Mouse (Mus musculus) midbrain, embryonic 16.5 days (tissue): ENCODE measurements at regions not wholly inside any gene's neighbourhood (a gene's known extent, or its start where the extent isn't known, plus 50 kb on each side); places are given as distances from the start of the nearest gene placed in this dataset.
A peak's percentile ranks its signal among the peaks of the same experiment; 100 is the strongest.

Experiments
- ATAC-seq: fragments of 200-750 bp; cut with Nextera tagmentation; 2 replicates; pipeline ENCODE4 v1.8.0; 2017; ENCODE audit warnings: moderate TSS enrichment
- H3K27ac ChIP-seq: fragments of 300-500 bp; sonication (generic); 2 replicates; pipeline ENCODE4 v1.5.1; 2014; ENCODE audit warnings: mild to moderate bottlenecking, low read length, mixed read lengths
- H3K27me3 ChIP-seq: fragments of 300-500 bp; sonication (generic); 2 replicates; pipeline ENCODE4 v1.6.1; 2014; ENCODE audit warnings: low read depth, low read length, mixed read lengths; ENCODE audit not compliant: control insufficient read depth, insufficient read depth
- H3K36me3 ChIP-seq: fragments of 300-500 bp; sonication (generic); 2 replicates; pipeline ENCODE4 v1.6.1; 2014; ENCODE audit warnings: mild to moderate bottlenecking, low read length, moderate library complexity, mixed read lengths; ENCODE audit not compliant: control insufficient read depth, insufficient read depth
- H3K4me1 ChIP-seq: fragments of 300-500 bp; sonication (generic); 2 replicates; pipeline ENCODE4 v1.6.1; 2014; ENCODE audit warnings: mild to moderate bottlenecking, low read length, mixed read lengths; ENCODE audit not compliant: control insufficient read depth, insufficient read depth
- H3K4me2 ChIP-seq: fragments of 300-500 bp; sonication (generic); 2 replicates; pipeline ENCODE4 v1.6.1; 2014; ENCODE audit warnings: mild to moderate bottlenecking, low read length, mixed read lengths
- H3K4me3 ChIP-seq: fragments of 300-500 bp; sonication (generic); 2 replicates; pipeline ENCODE4 v1.5.1; 2014; ENCODE audit warnings: low read depth, mild to moderate bottlenecking, low read length, moderate library complexity, mixed read lengths
- H3K9ac ChIP-seq: fragments of 300-500 bp; sonication (generic); 2 replicates; pipeline ENCODE4 v1.6.1; 2014; ENCODE audit warnings: low read depth, low read length, mixed read lengths
- H3K9me3 ChIP-seq: fragments of 300-500 bp; sonication (generic); replicated peaks from 2 replicates; pipeline ENCODE4 v1.6.1; 2014; ENCODE audit warnings: mild to moderate bottlenecking, low read length, mixed read lengths; ENCODE audit not compliant: control insufficient read depth, poor library complexity, severe bottlenecking
- WGBS: fragments of 180-500 bp; shearing (Covaris S2); extraction: QIAGEN DNeasy Blood & Tissue Kit; methylation state at CpG from one replicate; pipeline ENCODE4 v1.1.7; 2014; 5-methylcytosine and 5-hydroxymethylcytosine counted together

DNA sequence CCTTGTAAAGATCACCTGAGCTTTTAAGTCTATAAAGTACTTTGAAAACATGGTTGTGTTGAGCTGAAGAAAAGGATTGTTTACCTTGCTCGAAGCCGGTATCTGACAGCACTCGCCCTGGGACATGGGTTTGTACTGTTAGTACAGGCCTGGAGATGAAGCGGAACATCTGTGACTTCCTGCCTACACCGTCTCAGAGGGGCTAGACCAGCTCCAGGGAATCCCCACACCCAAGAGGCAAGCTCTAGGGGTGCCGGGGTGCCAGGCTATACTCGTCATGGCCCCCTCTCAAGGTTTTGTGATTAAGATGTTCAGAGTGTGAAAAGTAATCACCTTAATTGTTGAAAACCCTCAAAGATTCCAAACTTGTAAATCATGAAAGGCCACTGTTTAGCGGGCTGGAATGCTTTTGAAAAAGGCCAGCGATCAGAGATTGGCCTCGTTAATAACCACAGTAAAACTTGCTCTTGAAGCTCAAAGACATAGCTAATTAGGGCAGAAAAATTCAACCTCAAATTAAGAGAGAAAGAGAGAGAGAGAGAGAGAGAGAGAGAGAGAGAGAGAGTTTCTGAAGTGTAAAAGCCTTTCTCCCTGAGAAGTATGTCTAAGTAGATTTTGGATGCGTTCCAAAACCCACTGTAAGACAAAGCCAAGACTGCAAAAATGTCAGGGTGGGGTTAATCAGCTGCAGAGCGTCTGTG is 202.9 kb downstream of the Mycn start:
- Histone ChIP-seq H3K27me3 (no peaks in the 10 kb centered on the region), H3K4me3 (no peak overlapping the region), H3K4me1 (peaks cover 9% of the 10 kb centered on the region), H3K4me2 (no peak overlapping the region), H3K36me3 (no peaks in the 10 kb centered on the region), H3K27ac (no peak overlapping the region), H3K9ac (no peak overlapping the region), H3K9me3 (no peaks in the 10 kb centered on the region)
- no peak for ATAC-seq
- WGBS, result 30% methylated on average over 12 of the region's 12 CpGs

DNA sequence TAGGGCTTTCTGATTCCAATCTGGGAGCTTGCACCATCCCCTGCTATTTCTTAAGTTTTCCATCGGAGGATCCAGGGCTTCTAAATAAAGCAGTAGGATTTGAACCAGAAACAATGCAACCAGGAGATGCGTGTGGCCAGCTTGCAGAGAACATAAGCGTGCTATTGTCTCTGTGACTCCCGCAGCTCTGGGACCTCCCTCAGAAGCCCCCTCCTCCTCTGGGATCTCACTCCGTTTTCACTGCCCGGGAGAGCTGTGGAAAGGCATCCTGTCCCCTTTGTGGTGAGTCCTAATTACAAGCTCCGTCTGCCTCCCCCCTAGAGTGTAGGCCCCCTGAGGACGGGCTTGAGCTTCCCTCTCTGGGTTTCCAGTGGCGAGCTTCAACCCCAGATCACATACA is 215.9 kb downstream of the Mycn start:
- Histone ChIP-seq H3K4me2 (no peak overlapping the region; the same call in 1 of the 2 replicates), H3K27ac (no peak overlapping the region), H3K9me3 (no peaks in the 10 kb centered on the region), H3K36me3 (no peaks in the 10 kb centered on the region), H3K9ac (no peak overlapping the region), H3K27me3 (no peaks in the 10 kb centered on the region), H3K4me3 (no peak overlapping the region), H3K4me1 (peaks cover 26% of the 10 kb centered on the region)
- ATAC-seq, result no peak
- WGBS, result 4% methylated on average over 9 of the region's 9 CpGs

DNA sequence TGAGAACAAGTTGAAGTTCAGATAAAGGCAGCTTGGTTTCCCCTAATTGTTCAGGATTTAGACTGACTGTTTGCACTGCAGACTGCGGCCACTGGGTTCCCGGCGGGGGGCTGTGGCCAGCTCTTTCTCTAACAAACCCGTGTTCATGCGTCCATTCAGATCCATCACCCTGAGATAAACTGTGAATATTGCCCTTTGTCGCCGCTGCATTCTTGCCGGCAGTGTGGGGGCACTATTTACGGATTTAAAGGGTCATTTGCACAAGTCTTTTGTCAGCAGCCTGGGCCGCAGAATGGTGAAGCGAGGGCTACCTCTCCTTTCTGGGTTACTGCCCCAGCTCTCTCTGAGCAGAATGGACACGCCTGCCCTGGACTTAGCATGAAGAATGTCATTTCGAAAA is 216.6 kb downstream of the Mycn start:
- no peak overlapping the region for H3K27ac ChIP-seq
- no peaks in the 10 kb centered on the region for H3K27me3 ChIP-seq
- H3K36me3 ChIP-seq, result no peaks in the 10 kb centered on the region
- peak overlapping the region; percentile 22 for H3K4me2 ChIP-seq
- WGBS, result 5% methylated on average over 13 of the region's 13 CpGs
- no peaks in the 10 kb centered on the region for H3K9me3 ChIP-seq
- no peak overlapping the region for H3K4me3 ChIP-seq
- ATAC-seq, result no peak
- peaks cover 26% of the 10 kb centered on the region for H3K4me1 ChIP-seq
- peak overlapping the region; percentile 0; the same call in 1 of the 2 replicates for H3K9ac ChIP-seq

DNA sequence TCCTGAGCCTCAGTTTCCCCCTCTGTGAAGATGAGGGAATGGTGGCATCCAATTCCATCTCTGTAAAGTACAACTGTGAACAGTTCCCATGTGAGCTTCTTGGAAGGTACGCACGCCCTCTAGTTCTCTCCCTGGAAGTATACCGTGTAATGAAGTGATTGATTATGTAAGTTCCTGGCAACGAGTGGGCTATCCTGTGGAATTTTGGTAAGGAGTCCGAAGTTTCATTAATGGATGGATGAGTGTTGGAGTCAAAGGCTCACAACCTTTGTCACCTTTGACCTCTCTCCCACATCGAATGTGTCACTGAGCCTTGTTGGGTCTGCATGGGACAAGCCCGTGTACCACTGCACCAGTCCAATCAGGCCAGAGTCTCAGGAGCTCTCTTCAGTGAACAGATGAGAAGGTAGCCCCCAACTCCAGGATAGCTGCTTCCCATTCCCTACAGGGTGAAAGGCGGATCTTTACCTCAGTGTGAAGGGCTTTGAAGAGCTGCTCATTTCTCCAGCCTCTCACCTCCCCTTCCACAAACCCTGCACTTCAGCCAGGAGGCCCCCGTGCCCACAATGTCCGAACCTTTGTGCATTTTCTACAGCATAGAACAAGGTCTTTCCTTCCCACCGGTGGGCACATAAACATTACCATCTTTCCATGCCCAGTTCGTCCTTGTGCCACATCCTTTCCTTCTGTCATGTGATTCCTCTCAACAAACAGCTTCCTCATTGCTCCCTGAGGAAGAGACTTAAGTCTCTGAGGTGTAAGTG is 217.8 kb downstream of the Mycn start:
- H3K4me2 ChIP-seq, result peak overlapping the region; percentile 50

DNA sequence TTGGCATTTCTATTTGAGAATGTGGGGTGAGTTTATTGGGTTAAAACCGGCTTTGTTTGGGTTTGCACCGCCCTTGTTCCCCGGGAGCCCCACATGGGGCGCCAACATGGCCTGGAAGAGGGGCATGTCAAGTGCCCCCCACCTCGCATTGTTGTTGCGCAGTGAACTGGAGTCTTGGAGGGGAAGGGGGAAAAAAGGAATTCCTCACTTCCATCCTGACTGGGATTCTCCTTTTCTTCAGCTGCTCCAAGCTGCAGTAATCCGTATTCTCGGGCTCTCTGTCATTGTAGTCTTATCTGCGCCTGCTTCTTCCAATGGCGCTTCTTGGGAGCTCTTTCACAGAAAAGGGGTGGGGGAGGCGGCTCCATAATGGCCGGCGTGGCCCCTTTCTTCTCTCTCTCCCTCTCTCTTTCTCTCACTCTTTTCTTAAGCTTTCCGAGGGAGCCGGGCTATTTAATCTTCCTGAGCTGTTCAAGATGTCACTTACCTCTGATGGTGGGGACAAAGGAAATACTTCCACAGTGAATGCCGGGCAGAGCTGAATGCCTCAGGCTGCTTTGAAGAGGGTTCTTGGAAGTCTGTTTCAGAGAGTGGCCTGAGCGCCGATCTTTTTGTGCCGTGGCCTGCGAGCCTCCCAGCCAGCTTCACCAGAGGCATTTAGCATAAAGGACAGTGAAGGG is 218.6 kb downstream of the Mycn start:
- Histone ChIP-seq H3K9me3 (no peaks in the 10 kb centered on the region), H3K9ac (peak overlapping the region; percentile 55), H3K4me2 (peak overlapping the region; percentile 50), H3K4me1 (peaks cover 26% of the 10 kb centered on the region), H3K27ac (peak overlapping the region; percentile 45), H3K27me3 (no peaks in the 10 kb centered on the region), H3K4me3 (peak overlapping the region; percentile 18), H3K36me3 (no peaks in the 10 kb centered on the region)
- ATAC-seq, result peak; percentile 69
- 8% methylated on average over 20 of the region's 20 CpGs for WGBS

More for the DNA sequence above, 217.8 kb downstream of the Mycn start:
- no peak overlapping the region for H3K4me3 ChIP-seq
- H3K27ac ChIP-seq, result peak overlapping the region; percentile 29
- no peak overlapping the region; the same call in 1 of the 2 replicates for H3K9ac ChIP-seq
- H3K27me3 ChIP-seq, result no peaks in the 10 kb centered on the region
- peaks cover 26% of the 10 kb centered on the region for H3K4me1 ChIP-seq
- no peaks in the 10 kb centered on the region for H3K36me3 ChIP-seq
- WGBS, result 25% methylated on average over 12 of the region's 12 CpGs
- peak; percentile 70 for ATAC-seq
- H3K9me3 ChIP-seq, result no peaks in the 10 kb centered on the region

DNA sequence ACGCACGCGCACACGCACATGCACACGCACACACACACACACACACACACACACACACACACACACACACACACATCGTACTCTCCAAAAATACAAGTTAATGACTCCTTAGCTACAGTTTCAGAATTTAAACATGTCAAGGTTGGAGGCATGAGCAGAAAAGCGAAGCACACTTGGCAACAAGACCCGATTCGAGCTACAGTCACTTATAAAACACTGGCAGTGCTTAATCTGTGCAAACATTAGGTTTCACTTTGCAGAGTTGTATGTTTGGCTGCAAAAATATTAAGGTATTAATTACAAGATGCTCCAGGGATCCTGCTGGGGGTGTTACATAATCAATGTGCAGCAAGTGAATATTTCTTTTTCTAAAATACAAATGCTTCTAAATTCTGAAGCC is 225.0 kb downstream of the Mycn start:
- Histone ChIP-seq H3K4me2 (no peak overlapping the region), H3K27me3 (no peaks in the 10 kb centered on the region), H3K36me3 (no peaks in the 10 kb centered on the region), H3K27ac (no peak overlapping the region), H3K9me3 (no peaks in the 10 kb centered on the region), H3K4me3 (no peak overlapping the region), H3K9ac (no peak overlapping the region), H3K4me1 (no peaks in the 10 kb centered on the region)
- ATAC-seq, result no peak
- 89% methylated on average over 9 of the region's 9 CpGs for WGBS

DNA sequence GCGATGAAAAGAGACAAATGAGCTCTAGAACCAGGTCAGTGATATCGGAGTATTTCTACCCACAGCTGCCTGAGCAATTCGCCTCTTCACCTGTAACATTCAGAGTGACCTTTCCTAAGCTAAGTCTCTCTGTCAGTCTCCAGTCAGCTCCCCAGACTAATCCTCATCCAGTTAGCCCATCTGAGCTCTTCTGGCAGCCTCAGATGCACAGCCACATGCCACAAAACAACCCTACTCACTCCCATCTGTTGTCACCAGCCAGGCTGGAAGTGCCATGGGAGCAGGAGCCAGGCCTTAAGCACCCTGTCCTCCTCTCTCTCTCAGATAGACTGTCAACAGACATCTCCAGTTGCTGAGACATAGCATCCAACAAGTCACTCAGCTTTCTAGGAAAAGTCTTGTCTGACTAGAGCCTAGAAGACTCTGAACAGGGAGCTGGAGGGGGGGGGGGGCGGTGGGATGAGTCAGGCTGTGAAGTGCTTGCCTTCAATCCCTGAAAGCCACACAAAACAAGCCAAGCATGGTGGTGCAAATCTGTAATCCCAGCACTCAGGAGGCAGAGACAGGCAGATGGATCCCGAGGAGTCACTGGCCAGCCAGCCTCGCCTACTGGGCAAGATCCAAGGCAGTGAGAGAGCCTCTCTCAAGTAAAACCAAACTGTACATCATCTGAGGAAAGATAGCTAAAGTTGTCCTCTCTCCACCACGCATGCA is 225.6 kb downstream of the Mycn start:
- H3K36me3 ChIP-seq, result no peaks in the 10 kb centered on the region
- WGBS, result 66% methylated on average over 7 of the region's 7 CpGs
- H3K4me3 ChIP-seq, result no peak overlapping the region
- H3K9me3 ChIP-seq, result no peaks in the 10 kb centered on the region
- no peak overlapping the region for H3K4me2 ChIP-seq
- ATAC-seq, result no peak
- H3K9ac ChIP-seq, result no peak overlapping the region
- no peak overlapping the region for H3K27ac ChIP-seq
- no peaks in the 10 kb centered on the region for H3K27me3 ChIP-seq
- no peaks in the 10 kb centered on the region for H3K4me1 ChIP-seq

DNA sequence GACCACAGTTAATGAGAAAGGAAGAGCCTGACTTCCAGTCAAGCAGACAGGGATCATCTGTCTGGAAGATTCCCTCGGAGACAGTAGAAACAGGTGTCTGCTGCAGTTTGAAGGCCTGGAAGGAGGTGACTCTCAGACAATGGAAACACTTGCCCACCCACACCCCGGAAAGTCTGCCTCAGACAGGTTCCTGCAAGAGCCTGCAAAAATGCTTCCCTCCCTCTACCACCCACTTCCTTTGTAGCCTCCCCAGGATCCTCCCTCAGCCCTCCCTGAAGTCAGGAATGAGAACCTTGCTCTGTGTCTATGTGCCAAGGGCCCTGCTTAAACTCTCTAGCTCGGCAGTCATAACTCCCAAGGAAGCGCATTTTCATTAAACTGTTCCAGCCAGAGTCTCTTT is 226.2 kb downstream of the Mycn start:
- ATAC-seq, result no peak
- Histone ChIP-seq H3K4me2 (no peak overlapping the region), H3K36me3 (no peaks in the 10 kb centered on the region), H3K27ac (no peak overlapping the region), H3K27me3 (no peaks in the 10 kb centered on the region), H3K4me3 (no peak overlapping the region), H3K9me3 (no peaks in the 10 kb centered on the region), H3K9ac (no peak overlapping the region), H3K4me1 (no peaks in the 10 kb centered on the region)
- 58% methylated on average over 4 of the region's 4 CpGs for WGBS
